Mouse (Mus musculus) ES-Bruce4 (cell line): ENCODE measurements around the gene Cd160.

Experiments used
- CTCF ChIP-seq: IDR thresholded peaks from one replicate; pipeline ENCODE4 v1.8.1; 2011; ENCODE audit warnings: low read depth, low read length
- EP300 ChIP-seq: IDR thresholded peaks from 2 replicates; pipeline ENCODE4 v1.6.1; 2011; ENCODE audit warnings: low read depth, low read length; ENCODE audit not compliant: insufficient read depth
- POLR2A ChIP-seq: IDR thresholded peaks from one replicate; pipeline ENCODE4 v1.8.1; 2011; ENCODE audit warnings: low read length; ENCODE audit not compliant: insufficient read depth

DNA sequence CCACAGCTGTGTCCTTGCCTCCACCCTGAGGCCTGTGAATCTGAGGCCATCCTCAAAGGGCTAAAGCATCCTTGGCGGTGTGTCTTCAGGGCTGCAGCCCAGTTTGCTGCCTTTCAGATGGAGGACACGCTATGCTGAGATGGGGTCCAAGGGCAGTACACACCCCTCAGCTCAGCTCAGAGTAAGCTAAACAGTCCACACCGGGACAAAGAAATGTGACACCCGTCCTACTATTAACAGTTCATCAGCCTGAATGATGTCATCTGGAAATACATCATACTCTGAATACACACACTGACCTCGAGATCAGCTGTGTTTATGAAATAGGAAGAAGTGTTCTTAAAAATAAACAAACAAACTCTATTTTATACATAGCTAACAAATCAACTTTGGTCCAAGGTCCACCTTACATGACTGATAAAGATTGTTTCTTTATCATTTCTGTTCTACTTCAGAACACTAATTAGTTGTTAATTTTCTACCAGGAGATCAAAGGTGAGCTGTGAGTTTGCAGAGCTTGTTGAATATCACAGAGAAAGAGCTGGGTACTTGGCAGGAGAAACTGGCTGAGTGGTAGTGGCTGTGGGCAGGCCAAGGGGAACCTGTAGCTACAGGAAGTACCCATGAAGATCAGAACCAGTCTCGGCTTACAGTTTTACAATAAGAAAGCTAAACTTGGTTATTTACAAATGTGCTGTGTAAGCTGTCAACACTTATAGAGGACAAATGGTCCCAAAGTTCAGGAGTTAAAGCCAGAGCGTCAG, 45.8 kb upstream of the Cd160 start:
- TF ChIP-seq POLR2A (no peak), CTCF (no peak), EP300 (no peak)
